Mouse (Mus musculus) megakaryocyte progenitor cell, adult 5-6 weeks (primary cell): ENCODE measurements around the gene Dnmt1. TPM values are rescaled to one million over a fixed set of nuclear protein-coding genes. Genes with fewer than 3 reads are reported as not detected.

Experiments used
- ATAC-seq: replicated peaks from 2 replicates; pipeline ENCODE4 v1.8.0; 2016; ENCODE audit warnings: mild to moderate bottlenecking, moderate TSS enrichment, inconsistent platforms; ENCODE audit not compliant: poor library complexity
- total RNA-seq, 2 experiments: library from RNA; stranded (forward) in 1 of 2; stranded (reverse) in 1 of 2; fragments of 157-497, 149-512 nt in 1 of 2; fragments of 200-1000 nt in 1 of 2; gene quantifications; 2 replicates each; pipeline versions ENCODE4 v1.2.3 to v1.2.4; 2015 to 2017

The Dnmt1 gene
- total RNA-seq, 2 experiments from 2014 or later: 114 to 222 TPM

DNA sequence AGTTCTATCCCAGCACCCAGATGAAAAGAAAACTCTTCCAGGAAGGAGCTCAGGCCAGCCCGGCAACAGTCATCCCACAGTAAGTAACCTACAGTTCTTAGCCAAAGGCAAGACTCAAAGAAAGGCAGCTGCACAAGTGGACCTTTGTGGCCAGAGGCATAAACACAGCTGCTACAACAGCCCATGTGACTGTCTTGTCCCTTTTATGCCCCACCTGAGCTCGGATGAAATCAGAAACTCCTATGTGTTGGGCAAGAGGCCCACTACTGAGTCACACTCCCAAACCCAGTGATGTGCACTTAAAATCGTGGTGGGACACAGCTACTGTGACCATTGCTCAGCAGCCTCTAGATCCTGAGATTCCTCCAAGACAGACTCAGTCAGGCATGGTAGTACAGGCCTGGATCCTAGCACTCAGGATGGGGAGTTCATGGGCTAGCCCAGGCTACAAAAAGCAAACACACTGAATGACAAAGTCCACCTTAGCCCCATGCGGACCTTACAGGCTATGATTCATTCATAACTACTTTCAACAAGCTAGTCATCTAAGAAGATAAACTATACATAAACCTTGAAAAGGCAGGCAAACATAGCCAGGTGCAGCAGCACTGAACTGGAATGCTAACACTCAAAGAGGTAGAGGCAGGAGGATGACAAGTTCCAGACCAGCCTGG is 14.9 kb downstream of the Dnmt1 start:
- no peak for ATAC-seq

DNA sequence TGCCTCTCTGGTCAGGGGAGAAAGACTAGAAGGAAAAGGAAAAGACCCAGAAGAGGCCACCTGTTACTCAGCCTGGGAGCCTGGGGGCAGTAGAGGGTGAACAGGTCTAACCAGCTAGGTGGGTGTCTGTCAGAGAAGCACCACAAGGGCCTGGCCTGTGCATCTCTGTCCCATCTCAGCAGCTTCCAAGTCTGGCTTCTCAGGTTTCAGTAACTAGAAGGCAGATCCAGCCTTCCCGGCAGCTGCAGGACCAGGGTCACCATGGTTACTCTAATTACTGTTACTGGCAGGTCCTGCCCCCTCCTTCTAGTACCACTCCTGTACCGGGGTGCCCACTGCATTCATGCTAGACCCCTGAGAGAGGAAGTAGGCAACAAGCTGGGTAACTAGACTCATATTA is 15.8 kb downstream of the Dnmt1 start:
- no peak for ATAC-seq

DNA sequence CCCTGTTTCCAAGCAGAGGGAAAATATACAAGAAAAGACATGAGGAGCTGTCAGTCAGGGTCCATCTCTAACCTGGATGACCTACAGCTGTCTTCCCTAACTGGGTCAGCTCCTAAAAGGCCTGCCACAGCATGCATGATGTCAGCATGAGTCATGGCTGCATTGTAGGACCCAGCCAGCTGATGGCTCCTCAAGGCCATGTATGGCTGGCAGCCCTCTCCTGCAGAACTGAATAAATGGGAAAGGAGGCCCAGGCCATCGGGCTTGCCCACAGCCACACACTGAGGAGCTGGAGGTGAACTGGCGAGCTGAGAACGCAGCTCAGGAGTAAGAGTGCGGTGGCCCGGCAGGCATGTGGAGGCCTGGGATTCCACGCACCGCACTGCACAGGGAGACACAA is 16.3 kb downstream of the Dnmt1 start:
- no peak for ATAC-seq

DNA sequence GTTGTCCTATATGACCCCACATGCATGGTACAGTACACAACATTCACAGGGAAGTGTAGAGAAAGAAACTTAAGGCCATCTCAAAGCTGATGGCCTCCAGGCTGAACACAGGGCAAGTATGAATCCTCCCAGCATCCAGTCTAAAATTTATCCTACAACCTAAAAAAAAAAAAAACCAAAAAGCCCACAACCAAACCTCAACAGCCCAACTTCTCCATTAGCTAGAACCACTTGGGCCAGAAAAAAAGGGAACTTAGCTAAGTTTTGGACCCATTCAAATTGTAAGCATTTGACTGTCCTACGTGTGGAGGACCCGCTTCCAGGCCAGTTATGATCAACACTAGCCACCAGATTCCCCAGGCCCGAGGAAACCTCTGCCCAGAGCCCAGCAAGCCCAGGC is 36.4 kb downstream of the Dnmt1 start:
- no peak for ATAC-seq

DNA sequence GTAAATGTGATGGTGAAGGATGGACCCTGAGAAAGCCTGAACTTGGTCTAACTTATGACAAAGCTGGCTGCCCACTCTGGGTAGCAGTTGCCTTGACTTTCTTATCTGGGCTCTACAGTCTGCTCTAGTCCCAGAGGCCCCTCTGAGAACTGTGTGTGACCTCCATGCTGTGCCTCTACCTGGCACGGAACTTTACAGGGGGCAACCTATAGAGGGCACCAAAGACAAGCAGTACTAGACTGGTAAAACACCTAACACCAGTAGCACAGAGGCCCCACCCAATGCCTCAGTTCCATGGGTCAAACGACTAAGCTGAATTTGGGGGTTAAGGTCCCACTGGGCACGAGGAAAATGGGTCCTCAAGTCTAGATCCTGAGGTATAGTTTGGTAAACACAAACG is 43.5 kb downstream of the Dnmt1 start:
- peak; percentile 83 for ATAC-seq

DNA sequence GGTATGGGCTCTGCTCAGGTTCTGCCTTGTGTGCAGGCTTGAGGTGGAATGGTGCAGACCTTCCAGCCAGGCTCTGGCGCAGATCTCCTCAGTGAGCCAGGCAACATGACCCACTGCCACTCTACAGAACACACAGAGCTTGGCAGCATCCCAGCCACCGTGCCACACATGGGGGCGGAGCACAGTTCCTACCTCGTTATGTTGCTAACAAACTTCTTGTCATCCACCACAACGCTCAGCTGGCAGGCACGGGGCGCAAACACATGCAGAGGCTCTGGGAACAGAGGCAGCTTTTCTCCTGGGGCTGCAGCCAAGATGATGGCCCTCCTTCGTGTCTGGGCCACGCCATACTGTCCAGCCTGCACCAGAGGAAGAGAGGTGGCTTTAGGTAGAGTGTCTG is 49.7 kb downstream of the Dnmt1 start:
- no peak for ATAC-seq

DNA sequence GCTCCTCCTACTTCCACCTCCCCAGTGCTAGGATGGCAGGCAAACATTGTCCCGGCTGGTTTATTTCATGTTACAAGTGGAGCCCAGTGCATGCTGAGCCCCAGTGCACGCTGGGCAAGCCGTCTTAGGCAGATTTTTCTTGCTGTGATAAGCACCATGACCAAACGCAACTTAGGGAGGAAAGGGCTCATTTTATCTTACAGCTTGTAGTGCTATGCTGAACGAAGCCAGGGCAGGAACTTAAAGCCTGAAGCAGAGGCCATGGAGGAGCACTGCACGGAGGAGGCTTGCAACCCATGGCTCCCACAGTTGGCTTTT is 57.6 kb downstream of the Dnmt1 start:
- ATAC-seq: peak; percentile 51

DNA sequence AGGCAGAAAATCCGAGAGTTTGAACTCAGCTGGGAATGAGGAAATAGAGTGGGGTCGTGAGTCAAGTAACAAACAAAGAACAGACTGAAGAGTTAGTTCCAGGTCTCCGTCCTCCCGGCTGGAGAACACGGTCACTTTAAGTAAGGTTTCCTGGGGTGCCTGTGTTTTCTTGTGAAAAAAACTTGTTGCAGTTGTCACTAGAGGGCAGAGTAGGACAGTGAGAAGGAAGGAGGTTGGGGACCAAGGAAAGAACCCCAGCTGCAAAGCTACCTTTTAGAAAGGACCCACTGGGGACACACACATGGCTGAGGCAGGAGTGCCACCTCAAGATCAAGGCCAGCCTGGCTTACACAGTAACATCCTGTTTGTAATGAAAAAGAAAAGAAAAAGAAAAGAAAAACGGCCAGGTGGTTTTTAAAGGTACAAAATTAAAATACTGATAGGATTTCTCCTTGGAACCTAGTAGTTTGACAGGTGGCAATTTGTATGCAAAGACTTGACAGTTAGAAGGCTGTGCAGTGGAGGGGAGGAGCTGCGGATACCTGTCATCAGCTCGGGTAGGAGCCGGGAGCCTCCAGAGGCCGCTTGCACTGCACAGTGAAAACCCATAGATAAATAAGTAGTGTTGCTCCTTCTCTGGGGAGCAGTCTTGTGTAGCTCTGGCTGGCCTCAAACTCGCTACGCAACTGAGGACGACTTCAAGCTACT is 58.1 kb downstream of the Dnmt1 start:
- ATAC-seq: peak; percentile 62

DNA sequence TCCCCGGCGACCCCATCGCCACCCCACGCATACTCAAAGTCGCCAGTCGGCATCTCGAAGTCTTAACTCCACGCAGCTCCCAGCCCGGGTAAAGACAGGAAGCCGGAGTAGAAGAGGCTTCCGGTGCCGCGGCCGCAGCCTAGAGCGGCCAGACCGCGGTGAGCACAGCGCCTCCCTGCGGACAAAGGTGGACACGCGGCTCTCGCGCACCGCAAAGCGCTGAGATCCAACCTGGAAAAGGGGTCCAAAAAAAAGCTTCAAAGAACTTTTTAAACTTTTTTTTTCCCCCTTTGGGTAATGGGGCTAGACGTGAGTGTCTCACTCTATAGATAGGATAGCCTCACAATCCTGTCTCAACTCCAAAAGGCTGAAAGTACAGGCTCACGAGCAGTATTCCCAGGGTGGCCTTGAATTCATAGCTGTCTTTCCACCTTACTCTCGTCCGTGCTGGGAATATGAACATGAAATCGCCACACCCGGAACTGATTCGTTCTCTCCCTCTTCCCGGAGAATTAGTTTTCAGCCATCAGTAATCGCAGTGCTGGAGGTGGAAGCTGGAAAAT is 61.1 kb downstream of the Dnmt1 start, which contains the start of gene Eif3g:
Gene Eif3g (minus strand): TSS at position 113 of the 563 bp plus-strand sequence.
- peak; percentile 82 for ATAC-seq

DNA sequence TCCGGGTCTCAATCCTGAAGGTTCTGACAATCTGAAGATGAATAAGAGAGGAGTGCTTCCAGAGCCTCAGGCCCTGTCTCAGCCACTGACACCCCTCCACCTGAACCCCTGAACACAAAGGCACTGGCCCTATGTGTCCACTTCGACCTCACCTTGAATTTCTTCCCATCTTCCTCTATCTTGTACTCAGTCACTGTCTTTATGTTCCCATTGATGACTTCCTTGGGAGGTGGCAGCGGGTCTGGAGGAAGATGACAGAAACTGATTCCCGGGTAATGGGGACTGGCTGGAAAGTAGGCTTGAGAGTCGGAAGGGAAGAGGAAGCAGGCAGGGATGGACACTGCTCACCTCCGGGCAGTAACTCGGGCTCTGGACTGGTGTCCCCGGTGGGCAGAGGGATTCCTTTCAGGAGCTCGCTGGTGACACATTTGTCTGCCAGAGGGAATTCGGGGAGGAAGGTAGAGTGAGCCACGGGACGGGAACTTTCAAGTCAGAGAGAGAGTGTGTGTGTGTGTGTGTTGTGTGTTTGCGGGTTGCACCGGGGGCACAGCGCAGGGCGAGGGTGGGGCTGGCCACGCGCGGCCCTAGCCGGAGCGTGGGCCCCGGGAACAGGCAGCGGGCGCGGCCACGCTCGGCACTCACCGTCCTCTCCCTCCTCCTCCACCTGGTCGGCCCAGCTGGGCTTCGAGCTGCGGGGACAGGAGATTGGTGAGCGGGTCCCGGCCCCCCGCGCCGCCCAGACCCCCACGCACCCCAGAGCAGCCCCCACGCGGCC is 61.8 kb downstream of the Dnmt1 start:
- 0 out of 2 replicates have a peak, but pooled peaks have one; percentile 1 for ATAC-seq

DNA sequence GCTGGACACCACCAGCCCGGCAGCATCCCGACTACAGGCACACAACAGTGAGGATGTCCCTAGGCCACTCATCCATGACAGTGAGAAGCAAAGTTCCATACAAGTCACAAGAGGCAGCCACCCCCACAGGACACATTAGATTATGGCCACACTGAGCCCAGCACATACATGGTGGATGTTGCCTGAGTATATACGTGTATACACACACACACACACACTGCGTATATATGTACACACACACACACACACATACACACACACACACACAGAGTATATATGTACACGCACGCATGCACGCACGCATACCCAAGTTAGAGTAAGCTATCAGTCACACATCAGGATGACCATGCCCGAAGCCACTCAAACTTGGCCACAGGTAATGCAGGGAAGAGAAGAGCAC is 64.3 kb downstream of the Dnmt1 start:
- no peak for ATAC-seq

DNA sequence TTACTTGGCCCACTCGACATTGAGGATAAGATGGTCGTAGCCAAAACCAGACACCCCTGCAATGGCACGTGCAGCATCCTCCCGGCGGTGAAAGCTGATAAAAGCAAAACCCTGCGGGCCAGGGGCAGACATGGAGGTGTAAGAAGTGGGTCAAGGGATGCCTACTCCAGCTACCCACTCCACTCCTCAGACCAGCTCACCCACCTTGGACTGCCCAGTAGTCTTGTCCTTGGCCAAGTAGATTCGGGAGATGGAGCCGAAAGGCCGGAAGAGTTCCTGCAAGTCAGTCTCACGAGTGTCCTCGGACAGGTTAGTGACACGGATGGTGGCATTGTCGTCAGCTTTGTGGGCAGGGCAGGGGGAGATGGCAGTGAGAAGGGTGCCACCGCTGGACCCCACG is 65.1 kb downstream of the Dnmt1 start:
- no peak for ATAC-seq

DNA sequence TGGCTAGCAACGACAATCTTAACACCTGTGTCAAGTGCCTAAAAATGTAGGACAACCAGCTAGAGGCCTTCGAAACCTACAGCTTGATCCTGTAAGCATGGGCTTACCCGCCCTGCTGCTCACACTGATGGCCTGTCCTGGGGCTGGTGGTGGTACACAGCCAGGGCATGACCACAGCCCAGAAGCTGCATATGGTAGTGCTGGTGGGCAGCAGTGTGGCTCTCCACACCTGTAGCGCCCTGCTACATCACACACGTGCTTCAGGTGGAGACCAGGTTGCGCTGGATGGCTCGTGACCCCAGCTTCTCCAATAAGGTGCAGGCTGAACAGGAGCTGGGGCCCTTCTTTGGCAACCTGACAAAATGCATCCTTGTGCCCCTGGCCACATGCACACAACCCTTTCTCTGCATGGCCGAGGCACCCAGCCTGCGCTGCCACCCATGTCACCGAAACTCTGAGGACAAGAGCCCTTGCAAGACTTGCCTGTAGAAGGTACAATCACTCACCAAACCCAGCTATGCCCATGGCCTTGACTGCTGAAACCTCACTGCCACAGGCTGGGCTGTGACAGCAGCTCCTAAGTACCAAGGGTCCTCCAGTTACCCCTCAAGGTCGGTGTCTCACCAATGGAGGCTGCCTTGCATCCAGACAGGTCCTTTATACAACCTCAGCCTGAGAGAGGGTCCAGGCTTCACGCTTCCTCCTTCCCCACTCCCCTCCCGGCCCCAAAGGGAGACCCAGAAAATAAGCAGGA is 65.9 kb downstream of the Dnmt1 start:
- no peak for ATAC-seq

DNA sequence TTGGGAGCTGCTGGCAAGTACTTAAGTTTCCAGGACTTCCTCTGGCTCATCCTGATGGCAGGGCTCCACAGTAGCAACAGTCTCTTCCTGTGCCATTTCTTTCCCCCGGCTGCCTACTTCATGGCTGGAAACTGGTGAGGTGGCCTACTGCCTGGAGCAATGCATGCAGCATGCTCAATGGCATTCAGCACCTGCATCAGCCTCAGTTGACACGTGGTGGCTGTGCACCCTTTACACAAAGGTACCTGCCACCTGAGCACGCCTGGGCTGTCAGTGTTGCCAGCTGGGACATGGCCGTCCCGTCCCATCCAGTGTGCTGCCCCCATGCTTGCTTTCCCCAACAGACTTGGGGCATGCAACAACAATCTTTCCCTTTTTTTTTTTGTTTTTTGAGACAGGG is 66.6 kb downstream of the Dnmt1 start:
- ATAC-seq: no peak

DNA sequence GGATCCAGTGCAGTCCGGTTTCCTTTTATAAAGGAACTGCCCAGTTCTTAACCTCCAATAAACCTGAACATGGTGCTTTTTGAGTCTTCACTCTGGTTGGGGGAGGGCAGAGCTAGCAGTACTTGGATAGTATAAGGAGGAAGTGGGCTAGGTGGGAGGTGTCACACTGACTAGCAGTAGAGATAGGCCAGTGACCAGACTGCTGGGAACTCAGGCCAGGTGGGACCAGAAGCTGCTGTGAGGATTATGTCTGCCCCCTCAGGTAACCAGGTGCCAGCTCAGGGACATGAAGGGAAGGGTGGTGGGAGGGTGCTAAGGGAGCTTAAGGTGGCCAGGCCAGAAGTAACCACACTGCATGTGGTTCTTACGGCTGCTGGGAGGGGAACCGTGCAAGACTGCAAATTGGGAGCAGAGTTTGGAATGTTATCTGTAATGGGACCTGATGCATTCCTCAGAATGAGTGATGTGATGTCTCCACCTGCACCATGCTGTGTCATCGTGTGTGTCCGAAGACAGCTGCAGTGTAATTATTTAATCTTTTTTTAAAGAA is 67.5 kb downstream of the Dnmt1 start:
- no peak for ATAC-seq

DNA sequence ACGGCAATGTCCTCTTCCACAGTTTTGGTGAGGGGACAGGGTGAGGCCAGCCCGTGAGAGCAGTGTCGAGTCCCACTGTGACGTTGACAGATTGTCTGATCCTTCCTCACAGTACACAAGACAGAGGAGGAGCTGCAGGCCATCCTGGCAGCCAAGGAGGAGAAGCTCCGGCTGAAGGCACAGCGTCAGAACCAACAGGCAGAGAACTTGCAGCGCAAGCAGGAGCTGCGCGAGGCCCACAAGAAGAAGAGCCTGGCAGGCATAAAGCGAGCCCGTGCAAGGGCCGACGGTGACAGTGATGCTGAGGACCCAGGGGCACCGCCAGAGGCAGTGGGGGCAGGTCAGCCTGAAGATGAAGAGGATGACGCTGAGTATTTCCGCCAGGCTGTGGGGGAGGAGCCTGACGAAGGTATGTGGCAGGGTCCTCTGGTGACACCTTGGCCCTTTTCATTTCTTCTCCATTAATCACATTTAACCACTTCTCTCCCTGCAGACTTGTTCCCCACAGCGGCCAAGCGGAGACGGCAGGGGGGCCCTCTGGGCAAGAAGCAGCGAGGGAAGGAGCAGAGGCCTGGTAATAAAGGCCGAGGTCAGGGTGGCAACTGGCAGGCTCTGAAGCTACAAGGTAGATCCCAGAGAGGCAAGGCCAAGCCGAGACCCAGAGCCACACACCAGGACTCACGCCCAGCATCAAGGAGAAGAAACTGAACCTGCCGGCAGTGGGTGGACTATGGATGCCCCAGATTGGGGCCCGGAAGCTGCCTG is 68.2 kb downstream of the Dnmt1 start:
- no peak for ATAC-seq

DNA sequence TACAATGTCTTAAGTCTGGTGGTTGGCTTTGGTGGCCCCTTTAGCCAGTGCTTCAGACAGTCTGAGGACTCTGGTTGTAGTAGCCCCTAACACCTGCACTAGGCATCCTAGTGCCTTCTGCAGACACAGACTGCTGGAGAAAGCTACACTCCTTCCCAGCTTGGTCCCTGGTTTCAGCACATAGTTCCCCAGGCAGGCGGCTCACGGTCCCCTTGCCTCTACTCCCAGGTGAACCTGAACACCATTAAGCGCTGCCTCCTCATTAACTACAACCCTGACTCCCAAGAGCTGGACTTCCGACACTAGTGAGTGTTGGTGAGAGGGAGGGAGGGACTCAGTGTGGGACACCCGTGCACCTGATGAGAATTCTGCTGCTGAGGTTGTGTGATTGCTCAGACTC is 69.3 kb downstream of the Dnmt1 start:
- no peak for ATAC-seq

DNA sequence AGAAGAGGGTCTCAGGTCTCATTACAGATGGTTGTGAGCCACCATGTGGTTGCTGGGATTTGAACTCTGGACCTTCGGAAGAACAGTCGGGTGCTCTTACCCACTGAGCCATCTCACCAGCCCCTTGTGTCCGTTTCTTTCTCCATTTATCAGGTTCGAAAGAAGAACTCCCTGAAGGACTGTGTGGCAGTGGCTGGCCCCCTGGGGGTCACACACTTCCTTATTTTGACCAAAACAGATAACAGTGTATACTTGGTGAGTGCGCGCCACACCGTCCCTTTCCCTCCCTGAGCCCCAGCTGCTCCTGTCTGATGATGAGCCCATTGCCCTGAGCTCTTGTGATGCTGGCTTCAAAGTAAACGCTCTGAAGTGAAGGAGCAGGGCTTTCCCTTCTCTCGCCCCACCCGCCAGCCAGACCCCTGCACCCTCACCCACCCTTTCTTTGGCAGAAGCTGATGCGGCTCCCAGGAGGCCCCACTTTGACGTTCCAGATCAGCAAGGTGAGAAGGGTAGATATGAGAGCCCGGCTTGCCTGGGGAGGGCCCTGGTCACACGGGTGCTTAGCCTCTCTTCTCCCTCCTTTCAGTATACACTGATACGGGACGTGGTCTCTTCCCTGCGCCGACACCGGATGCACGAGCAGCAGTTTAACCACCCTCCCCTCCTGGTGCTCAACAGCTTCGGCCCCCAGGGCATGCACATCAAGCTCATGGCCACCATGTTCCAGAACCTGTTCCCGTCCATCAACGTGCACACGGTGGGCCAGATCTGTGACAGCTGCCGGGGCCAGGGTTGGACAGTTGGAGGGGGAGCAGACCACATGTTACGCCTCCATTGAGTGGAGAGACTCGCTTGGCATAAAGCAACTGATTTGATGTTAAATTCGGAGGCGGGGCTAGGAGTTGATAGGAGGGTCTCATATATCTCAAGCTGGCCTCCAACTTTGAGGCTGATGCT is 70.2 kb downstream of the Dnmt1 start:
- peak; percentile 26 for ATAC-seq

DNA sequence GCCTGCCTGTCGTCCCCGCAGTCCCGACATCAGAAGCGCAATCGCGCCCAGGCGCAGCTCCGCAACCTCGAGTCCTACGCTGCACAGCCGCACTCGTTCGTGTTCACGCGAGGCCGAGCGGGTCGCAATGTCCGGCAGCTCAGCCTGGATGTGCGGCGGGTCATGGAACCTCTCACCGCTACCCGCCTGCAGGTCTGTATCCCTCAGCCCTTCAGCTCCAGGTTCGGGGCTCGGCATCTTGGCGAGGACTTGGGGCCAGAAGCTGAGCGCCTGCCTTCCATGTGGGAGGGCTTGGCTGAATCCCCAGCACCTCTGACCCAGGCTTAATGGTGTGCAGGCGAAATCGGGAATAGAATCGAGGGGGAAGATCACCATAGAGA is 71.3 kb downstream of the Dnmt1 start:
- ATAC-seq: no peak; the same call in none of the 2 replicates
